Mouse (Mus musculus): ENCODE measurements at regions not wholly inside any gene's neighbourhood (a gene's known extent, or its start where the extent isn't known, plus 50 kb on each side); places are given as distances from the start of the nearest gene placed in this dataset.
A peak's percentile ranks its signal among the peaks of the same experiment; 100 is the strongest.
"Not testable (repeated sequence)": the region's sequence is repeated elsewhere in the genome, so short reads cannot be mapped to it uniquely, and the experiment has no call there.

DNA sequence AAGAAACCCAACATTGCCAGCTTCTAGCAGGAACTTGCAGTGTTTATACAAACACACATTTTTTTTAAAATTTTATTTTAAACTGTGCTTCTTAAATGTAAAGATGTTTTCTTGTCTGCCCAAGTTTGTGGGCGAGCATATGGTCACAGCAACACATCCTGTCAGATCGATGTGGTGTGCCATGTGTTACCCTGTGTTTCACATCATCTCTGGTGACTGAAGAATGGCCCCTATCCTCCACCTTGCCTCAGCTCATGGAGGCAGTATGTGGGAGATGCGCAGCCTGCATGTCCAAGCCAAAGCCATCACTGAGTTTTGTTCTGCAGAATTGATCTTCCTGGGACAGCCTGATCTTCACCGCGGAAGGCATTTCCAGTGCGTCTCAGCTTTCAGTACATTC lies 607.9 kb upstream of the Gm19410 start:
- H3K4me3 ChIP-seq = no peak overlapping the region
- no peak overlapping the region for H3K27ac ChIP-seq (replicated peaks)
- no peak for ATAC-seq (ENCODE audit: extremely low read depth, insufficient number of reproducible peaks, low FRiP score, low TSS enrichment)
- no peak overlapping the region for H3K9ac ChIP-seq
- H3K27me3 ChIP-seq (replicated peaks) = no peaks in the 10 kb centered on the region
- H3K36me3 ChIP-seq = no peaks in the 10 kb centered on the region
- H3K4me1 ChIP-seq = no peaks in the 10 kb centered on the region
- WGBS = 74% methylated on average over 6 of the region's 6 CpGs
- H3K4me2 ChIP-seq = no peak overlapping the region
- H3K9me3 ChIP-seq = no peaks in the 10 kb centered on the region

DNA sequence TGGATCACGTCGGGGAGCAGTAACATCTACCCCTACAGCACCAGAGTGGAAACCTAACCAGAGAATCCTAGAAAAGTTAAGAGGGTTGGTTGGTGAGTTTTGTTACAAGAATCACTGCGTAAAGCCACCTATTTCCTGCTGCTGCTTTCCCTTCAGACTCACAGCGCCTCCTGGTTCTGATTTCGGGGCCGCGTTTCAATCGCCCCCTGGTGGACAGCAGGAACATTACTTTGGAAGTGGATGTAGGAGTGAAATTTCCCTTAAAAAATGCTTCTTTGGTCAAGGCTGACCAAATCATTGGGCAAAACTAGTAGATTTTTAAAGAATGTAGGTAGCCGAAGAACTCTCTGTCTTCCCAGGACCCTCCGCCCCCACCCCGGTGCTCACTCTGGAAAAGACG lies 606.3 kb upstream of the Gm19410 start:
- Histone ChIP-seq H3K4me3 (0 out of 2 replicates have a peak overlapping the region, but pooled peaks have one; percentile 12), H3K4me1 (no peaks in the 10 kb centered on the region), H3K9me3 (no peaks in the 10 kb centered on the region), H3K27me3 (replicated peaks) (no peaks in the 10 kb centered on the region), H3K36me3 (no peaks in the 10 kb centered on the region), H3K27ac (replicated peaks) (no peak overlapping the region), H3K9ac (no peak overlapping the region), H3K4me2 (peak overlapping the region; percentile 54)
- ATAC-seq (ENCODE audit: extremely low read depth, insufficient number of reproducible peaks, low FRiP score, low TSS enrichment) = no peak
- 17% methylated on average over 12 of the region's 12 CpGs for WGBS

DNA sequence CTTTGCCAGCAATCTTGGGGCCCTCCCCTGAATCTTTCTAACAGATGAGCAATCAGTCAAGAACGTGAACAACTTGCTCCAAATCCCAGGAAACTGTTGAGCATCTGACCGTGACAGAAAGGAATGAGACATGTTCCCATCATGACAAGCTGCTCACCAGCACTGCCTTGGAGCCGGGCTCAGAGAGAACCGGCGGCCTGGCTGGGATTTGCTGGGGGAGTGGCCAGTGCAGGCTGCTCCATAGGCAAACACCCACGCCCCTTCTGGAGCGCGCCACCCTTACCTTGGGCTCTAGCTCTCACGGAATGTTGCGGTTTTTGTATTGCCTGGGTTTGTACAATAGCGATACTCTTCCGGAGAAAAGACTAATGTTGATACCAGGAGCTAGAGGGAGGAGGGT lies 605.4 kb upstream of the Gm19410 start:
- Histone ChIP-seq H3K4me1 (no peaks in the 10 kb centered on the region), H3K27ac (replicated peaks) (no peak overlapping the region), H3K27me3 (replicated peaks) (no peaks in the 10 kb centered on the region), H3K4me2 (no peak overlapping the region), H3K36me3 (no peaks in the 10 kb centered on the region), H3K4me3 (no peak overlapping the region), H3K9ac (no peak overlapping the region), H3K9me3 (no peaks in the 10 kb centered on the region)
- no peak for ATAC-seq (ENCODE audit: extremely low read depth, insufficient number of reproducible peaks, low FRiP score, low TSS enrichment)
- 80% methylated on average over 12 of the region's 12 CpGs for WGBS

- H3K9ac ChIP-seq; H3K4me2 ChIP-seq; H3K4me1 ChIP-seq; H3K27ac ChIP-seq (replicated peaks); H3K27me3 ChIP-seq (replicated peaks); H3K36me3 ChIP-seq; H3K9me3 ChIP-seq; ATAC-seq (ENCODE audit: extremely low read depth, insufficient number of reproducible peaks, low FRiP score, low TSS enrichment); H3K4me3 ChIP-seq: not testable (repeated sequence)
- 78% methylated on average over 4 of the region's 4 CpGs for WGBS
Observed at GRCm38 (mm10) chr8:35162166-35162565, 603.4 kb upstream of the Gm19410 start.

DNA sequence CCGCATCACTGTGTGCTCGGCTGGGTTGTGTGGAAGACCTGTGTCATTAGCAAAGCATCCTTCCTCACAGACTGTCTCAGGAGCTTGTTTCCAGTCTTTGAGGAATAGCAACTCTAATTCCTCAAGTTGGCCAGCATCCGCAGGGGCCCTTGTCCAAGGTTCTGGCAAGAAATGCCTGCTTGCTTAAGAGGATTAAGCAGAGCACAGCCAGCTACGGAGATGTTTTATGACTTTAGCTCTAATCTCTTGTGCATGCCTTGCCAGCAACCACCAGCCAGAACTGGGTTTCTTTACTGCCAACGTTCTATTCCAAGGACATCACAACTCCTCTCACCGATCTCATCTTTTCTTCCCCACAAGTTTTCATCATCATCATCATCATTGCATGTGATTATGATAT lies 599.0 kb upstream of the Gm19410 start:
- no peak for ATAC-seq (ENCODE audit: extremely low read depth, insufficient number of reproducible peaks, low FRiP score, low TSS enrichment)
- Histone ChIP-seq H3K4me1 (no peaks in the 10 kb centered on the region), H3K27me3 (replicated peaks) (no peaks in the 10 kb centered on the region), H3K27ac (replicated peaks) (no peak overlapping the region), H3K9ac (no peak overlapping the region), H3K4me3 (no peak overlapping the region), H3K4me2 (no peak overlapping the region), H3K36me3 (no peaks in the 10 kb centered on the region), H3K9me3 (no peaks in the 10 kb centered on the region)
- WGBS = 86% methylated on average over 6 of the region's 6 CpGs

DNA sequence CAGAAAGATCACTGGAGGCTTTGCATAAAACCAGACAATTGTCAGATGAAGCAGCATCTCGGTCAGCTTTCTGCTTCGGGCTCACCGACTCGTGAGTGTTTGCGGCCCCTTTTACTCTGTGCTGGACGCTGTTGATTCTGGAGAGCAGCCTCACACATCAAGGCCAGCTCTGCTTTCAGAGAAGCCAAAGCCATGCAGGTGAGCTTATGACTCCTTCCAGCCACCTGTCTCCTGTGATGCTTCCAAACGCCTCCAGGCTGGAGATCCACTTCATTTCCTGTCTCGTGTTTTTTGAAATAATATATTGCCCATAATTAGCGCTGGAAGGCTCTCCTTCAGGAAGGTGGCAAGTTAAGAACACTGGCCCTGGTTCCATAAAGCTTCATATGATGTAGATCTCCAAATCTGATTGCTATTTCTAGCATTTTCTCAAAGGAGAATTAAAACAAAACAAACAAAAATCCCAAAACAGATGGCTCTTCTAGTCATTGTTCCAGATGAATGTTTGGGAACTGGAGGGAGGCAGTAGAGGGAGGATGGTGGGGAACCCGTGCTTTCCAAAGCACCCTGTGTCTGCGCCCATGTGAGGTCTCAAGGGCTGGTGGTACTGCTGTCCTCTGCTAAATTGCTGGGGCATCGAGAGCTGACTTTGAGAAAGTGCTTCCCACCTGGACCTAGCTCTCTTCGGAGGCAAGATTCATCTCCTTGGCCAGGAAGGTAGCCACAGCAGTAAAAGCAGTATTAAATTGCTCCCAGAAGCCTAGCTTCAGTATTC lies 593.9 kb upstream of the Gm19410 start:
- Histone ChIP-seq H3K27ac (replicated peaks) (no peak overlapping the region), H3K4me1 (no peaks in the 10 kb centered on the region), H3K4me2 (no peak overlapping the region), H3K36me3 (no peaks in the 10 kb centered on the region), H3K9me3 (no peaks in the 10 kb centered on the region), H3K9ac (no peak overlapping the region), H3K27me3 (replicated peaks) (no peaks in the 10 kb centered on the region), H3K4me3 (no peak overlapping the region)
- no peak for ATAC-seq (ENCODE audit: extremely low read depth, insufficient number of reproducible peaks, low FRiP score, low TSS enrichment)
- 79% methylated on average over 13 of the region's 13 CpGs for WGBS

DNA sequence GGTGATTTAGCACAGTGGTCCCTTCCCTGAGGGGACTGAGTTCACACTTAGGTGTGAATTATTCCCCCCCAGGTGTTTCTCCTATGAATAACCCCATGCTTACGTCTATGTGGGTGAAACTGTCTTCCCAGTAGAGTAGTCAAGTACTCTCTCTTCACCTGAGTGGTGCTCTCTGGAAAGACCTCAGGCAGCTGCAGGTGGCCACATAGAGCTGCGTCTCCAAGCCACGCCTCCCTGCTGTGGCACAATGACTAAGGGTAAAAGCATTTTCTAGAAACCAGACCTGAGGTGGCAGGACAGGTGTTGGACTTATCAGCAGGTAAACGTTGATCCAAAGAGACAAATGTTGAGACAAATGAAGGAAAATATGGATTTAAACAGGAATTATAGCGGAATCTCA lies 588.3 kb upstream of the Gm19410 start:
- H3K36me3 ChIP-seq = no peaks in the 10 kb centered on the region
- H3K4me2 ChIP-seq = no peak overlapping the region
- H3K4me1 ChIP-seq = no peaks in the 10 kb centered on the region
- no peak overlapping the region for H3K27ac ChIP-seq (replicated peaks)
- no peaks in the 10 kb centered on the region for H3K27me3 ChIP-seq (replicated peaks)
- no peak overlapping the region for H3K4me3 ChIP-seq
- no peak overlapping the region for H3K9ac ChIP-seq
- 58% methylated on average over 5 of the region's 5 CpGs for WGBS
- no peaks in the 10 kb centered on the region for H3K9me3 ChIP-seq
- ATAC-seq (ENCODE audit: extremely low read depth, insufficient number of reproducible peaks, low FRiP score, low TSS enrichment) = no peak

DNA sequence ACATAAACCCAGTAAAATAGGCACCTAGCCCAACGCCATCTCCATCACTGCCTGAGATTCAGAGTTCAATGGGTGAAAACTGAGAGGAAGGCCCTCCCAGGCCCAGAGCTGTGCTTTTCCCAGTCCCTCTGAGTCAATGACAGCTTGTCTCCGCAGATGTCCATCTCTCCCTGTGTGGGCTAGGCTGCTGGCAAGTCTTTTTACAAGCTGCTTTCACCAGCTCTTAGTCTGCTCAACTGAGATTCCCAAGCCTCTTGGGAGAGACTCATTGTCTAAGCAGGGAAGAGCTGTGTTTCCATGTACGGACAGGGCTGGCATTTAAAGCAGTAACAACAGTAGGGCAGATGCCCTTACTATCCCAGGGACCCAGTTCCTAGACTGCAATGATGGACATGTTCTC lies 585.5 kb upstream of the Gm19410 start:
- Histone ChIP-seq H3K4me2 (no peak overlapping the region), H3K9me3 (0 out of 2 replicates have a peak, but pooled peaks cover 3% of the 10 kb centered on the region), H3K9ac (no peak overlapping the region), H3K27me3 (replicated peaks) (no peaks in the 10 kb centered on the region), H3K27ac (replicated peaks) (no peak overlapping the region), H3K4me3 (no peak overlapping the region), H3K4me1 (no peaks in the 10 kb centered on the region), H3K36me3 (no peaks in the 10 kb centered on the region)
- 61% methylated on average over 3 of the region's 3 CpGs for WGBS
- ATAC-seq (ENCODE audit: extremely low read depth, insufficient number of reproducible peaks, low FRiP score, low TSS enrichment) = no peak

GRCm38 (mm10) chr8:35182141-35182540 lies 583.4 kb upstream of the Gm19410 start:
- Histone ChIP-seq H3K9ac (no peak overlapping the region), H3K9me3 (0 out of 2 replicates have a peak, but pooled peaks cover 3% of the 10 kb centered on the region), H3K4me3 (no peak overlapping the region), H3K4me1 (no peaks in the 10 kb centered on the region), H3K36me3 (no peaks in the 10 kb centered on the region), H3K27me3 (replicated peaks) (no peaks in the 10 kb centered on the region), H3K4me2 (no peak overlapping the region), H3K27ac (replicated peaks) (no peak overlapping the region)
- no peak for ATAC-seq (ENCODE audit: extremely low read depth, insufficient number of reproducible peaks, low FRiP score, low TSS enrichment)
- 73% methylated on average over 4 of the region's 4 CpGs for WGBS

- no peak for ATAC-seq (ENCODE audit: extremely low read depth, insufficient number of reproducible peaks, low FRiP score, low TSS enrichment)
- H3K4me2 ChIP-seq = peak overlapping the region; percentile 27
- no peak overlapping the region for H3K27ac ChIP-seq (replicated peaks)
- H3K9ac ChIP-seq = no peak overlapping the region
- H3K36me3 ChIP-seq = no peaks in the 10 kb centered on the region
- H3K27me3 ChIP-seq (replicated peaks) = no peaks in the 10 kb centered on the region
- peak overlapping the region; percentile 17 for H3K4me3 ChIP-seq
- 0 out of 2 replicates have a peak, but pooled peaks cover 3% of the 10 kb centered on the region for H3K9me3 ChIP-seq
- WGBS = 69% methylated on average over 14 of the region's 14 CpGs
- H3K4me1 ChIP-seq = no peaks in the 10 kb centered on the region
Observed at GRCm38 (mm10) chr8:35183423-35183822, 582.2 kb upstream of the Gm19410 start.

GRCm38 (mm10) chr8:35185165-35185564 lies 580.4 kb upstream of the Gm19410 start:
- no peak overlapping the region for H3K4me2 ChIP-seq
- H3K4me3 ChIP-seq = no peak overlapping the region
- no peaks in the 10 kb centered on the region for H3K4me1 ChIP-seq

DNA sequence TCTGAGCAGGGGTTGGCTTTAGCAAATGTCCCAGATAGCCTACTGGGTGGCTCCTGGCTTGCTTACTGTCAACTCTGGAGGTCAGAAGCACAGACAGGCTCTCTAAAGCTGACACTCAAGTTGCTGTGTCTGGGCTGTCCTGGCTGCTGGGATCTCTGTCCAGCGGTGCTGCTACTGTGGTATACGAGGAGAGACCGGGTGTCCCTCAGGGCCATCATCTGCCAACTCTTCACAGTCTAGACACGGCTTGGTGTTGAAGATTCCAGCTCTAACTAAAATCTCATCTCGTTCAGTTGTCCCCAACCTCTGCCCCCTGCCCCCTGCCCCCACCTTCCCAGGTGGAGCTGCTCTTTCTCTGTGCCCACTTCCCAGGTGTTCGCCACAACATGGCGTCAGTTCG lies 577.1 kb upstream of the Gm19410 start:
- WGBS = 84% methylated on average over 8 of the region's 8 CpGs
- Histone ChIP-seq H3K4me1 (peaks cover 2% of the 10 kb centered on the region; the same call in 1 of the 2 replicates), H3K4me2 (no peak overlapping the region), H3K27me3 (replicated peaks) (no peaks in the 10 kb centered on the region), H3K9me3 (no peaks in the 10 kb centered on the region), H3K4me3 (no peak overlapping the region), H3K27ac (replicated peaks) (no peak overlapping the region), H3K9ac (no peak overlapping the region), H3K36me3 (no peaks in the 10 kb centered on the region)
- no peak for ATAC-seq (ENCODE audit: extremely low read depth, insufficient number of reproducible peaks, low FRiP score, low TSS enrichment)

More at GRCm38 (mm10) chr8:35185165-35185564, 580.4 kb upstream of the Gm19410 start:
- Histone ChIP-seq H3K36me3 (no peaks in the 10 kb centered on the region), H3K9ac (no peak overlapping the region), H3K27ac (replicated peaks) (no peak overlapping the region), H3K9me3 (0 out of 2 replicates have a peak, but pooled peaks cover 3% of the 10 kb centered on the region), H3K27me3 (replicated peaks) (no peaks in the 10 kb centered on the region)
- WGBS = 63% methylated on average over 10 of the region's 10 CpGs
- no peak for ATAC-seq (ENCODE audit: extremely low read depth, insufficient number of reproducible peaks, low FRiP score, low TSS enrichment)
